Mouse (Mus musculus): ENCODE measurements around the gene Psme2.

The Psme2 gene

DNA sequence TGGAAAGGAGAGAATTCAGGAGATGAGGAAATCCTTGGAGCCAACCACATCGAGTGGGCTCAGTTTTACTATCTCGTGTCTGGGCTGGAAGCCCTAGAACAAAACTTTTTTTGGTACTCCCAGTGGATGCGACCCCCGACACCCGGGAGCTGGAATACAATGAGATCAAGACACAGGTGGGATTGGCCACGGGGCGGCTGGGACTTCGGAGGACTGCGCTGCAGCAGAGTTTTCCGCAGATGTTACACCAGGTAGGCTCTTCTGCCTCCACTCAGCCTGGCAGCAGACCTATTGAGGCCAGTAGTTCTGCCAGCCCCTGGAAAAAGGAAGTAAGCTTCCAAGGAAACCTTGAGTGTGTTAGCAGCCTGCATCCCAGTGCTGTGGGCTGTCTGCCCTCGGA, 27.7 kb downstream of the Psme2 start:
- no peak for DNase-seq

- DNase-seq = peak in 1 of 2 experiments; percentile 33
Measured at GRCm38 (mm10) chr14:55561860-55562259, 29.1 kb downstream of the Psme2 start.

DNA sequence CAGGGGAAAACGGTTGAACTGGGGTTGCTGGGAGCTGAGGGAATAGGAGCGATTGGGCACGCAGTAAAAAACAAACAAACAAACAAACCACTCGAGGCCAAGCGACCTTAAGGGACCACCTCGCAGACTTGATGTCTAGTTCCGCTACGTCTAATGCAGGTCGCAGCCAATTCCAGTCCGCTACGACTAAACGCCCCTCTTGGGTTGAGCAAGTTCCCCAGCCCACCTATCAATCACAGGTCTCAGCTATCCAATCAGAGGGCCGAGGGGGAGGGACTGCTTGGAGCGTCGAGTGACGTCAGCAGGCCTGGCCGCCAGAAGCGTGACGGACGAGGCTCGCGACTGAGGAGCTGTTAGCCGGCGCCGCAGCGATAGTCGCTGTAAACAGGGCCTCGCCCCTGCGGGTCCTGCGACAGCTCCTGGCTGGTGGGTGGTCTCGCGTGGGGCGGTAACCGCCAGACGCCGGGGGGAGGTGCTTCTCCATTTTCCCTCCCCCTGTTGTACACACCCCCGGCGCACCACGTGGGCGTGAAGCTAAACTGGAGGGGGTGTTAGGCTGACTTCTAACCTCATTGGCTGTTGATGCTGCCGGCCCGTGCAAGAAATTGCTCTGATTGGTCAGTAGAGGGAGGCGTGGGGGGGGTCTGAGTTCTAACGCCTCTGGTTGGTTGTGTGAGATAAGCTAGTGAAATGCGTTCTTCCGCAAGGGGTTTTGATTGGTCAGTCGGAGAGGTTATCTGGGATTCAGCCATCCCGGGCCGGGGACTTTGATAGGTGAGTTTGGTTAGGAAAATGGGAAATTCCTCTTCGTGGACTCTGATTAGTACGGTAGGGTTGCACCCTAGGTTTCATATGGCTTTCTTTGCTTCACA, 30.5 kb downstream of the Psme2 start, which contains the start of gene A730061H03Rik:
A730061H03Rik (minus strand) TSS at position 205 of the 872 bp plus-strand sequence.
- peak; percentile 97 to 99 for DNase-seq

- DNase-seq = peak; percentile 93 to 97
Measured at GRCm38 (mm10) chr14:55559799-55560201, 31.1 kb downstream of the Psme2 start, which contains the start of gene Dcaf11. Gene Dcaf11, plus strand, starts transcription at chr14:55560006.

DNA sequence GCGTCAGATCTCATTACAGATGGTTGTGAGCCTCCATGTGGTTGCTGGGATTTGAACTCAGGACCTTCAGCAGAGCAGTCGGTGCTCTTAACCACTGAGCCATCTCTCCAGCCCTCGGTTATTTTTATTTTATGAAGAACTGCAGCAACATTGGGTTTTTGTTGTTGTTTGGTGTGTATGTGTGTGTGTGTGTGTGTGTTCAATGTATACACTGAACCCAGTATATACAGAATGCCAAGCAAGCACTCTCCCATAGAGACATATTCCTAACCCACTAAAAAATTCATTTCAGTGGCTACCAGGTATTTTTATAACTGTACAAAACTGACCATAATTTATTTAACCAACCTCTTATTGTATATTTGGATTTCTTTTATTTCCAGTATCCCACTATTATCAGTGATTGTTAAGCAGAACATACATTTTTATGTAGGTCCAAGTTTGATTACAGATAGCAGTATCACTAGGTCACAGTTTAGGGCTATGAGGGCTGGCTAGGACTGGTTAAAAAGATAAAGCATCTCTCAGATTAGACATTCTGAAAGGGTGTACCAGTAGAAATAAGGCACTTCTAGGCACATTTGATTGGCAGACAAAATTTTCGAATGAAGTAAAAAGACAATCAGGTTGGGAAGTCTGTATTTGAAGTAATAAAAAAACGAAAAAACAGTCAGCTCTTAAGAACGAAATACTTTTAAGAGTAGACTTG, 32.0 kb downstream of the Psme2 start:
- no peak for DNase-seq

- peak in 1 of 2 experiments; percentile 42 for DNase-seq
Measured at GRCm38 (mm10) chr14:55557587-55557986, 33.3 kb downstream of the Psme2 start.

DNA sequence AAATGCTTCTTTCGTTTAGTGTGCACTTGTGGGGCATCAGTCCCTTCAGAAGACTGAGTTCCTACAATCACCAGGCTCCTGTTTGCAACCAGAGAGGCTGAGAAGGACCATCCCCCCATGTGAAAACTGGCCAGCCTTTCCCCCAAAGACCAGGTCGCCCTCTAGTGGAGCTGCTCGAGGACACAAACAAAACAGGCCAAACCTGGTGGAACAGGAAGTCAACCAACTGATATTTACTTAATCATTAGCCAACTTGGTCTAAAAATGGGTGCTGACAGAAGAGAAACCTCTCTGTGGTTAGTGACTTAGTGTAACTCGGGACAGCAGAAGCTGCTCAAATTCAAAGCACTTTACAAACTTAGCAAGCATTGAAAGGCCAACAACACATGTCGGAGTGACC, 33.9 kb downstream of the Psme2 start:
- peak; percentile 90 to 93 for DNase-seq

- DNase-seq = no peak
Measured at GRCm38 (mm10) chr14:55555788-55556187, 35.1 kb downstream of the Psme2 start.

- DNase-seq = no peak
Measured at GRCm38 (mm10) chr14:55554635-55555034, 36.3 kb downstream of the Psme2 start.

DNA sequence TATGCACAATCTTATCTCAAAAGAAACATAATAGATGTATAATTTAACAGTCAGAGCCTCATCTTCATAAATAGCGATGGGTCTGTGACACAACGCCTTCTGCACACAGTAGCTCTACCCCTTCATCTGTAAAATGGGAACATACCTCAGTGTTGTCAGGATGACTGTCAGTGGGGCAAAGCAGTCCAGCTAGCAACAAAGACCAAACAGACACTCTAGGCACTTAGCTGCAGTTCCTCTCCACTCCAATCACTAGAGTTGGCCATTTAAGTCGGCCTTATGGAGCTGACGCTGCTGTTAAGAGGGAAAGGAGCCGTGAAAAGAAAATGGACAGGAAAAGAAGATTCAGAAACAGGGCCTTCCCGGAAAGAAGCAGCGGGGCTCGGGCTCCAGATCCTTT, 39.1 kb downstream of the Psme2 start:
- DNase-seq = no peak

- DNase-seq = no peak
Measured at GRCm38 (mm10) chr14:55551347-55551746, 39.6 kb downstream of the Psme2 start.

GRCm38 (mm10) chr14:55550191-55550590, 40.7 kb downstream of the Psme2 start:
- DNase-seq = no peak

- no peak for DNase-seq
Measured at GRCm38 (mm10) chr14:55544334-55544733, 46.6 kb downstream of the Psme2 start.

DNA sequence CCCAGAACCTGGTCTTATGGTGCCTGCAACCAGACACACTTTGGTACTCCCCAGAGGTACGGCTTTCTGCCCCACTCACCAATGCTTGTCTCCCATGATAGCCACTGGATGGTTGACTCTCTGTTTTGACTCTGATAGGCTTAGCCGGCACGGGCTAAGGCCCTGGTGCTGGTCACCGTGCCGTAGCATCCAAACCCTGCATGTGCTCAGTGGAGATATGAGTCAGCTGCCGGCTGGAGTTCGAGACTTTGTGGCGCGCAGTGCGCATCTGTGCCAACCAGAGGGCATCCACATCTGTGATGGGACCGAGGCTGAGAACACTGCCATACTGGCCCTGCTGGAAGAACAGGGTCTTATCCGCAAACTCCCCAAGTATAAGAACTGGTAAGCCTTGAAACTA, 48.6 kb downstream of the Psme2 start:
- DNase-seq = no peak

- DNase-seq = peak; percentile 92
Measured at GRCm38 (mm10) chr14:55540787-55541321, 50.1 kb downstream of the Psme2 start.

DNA sequence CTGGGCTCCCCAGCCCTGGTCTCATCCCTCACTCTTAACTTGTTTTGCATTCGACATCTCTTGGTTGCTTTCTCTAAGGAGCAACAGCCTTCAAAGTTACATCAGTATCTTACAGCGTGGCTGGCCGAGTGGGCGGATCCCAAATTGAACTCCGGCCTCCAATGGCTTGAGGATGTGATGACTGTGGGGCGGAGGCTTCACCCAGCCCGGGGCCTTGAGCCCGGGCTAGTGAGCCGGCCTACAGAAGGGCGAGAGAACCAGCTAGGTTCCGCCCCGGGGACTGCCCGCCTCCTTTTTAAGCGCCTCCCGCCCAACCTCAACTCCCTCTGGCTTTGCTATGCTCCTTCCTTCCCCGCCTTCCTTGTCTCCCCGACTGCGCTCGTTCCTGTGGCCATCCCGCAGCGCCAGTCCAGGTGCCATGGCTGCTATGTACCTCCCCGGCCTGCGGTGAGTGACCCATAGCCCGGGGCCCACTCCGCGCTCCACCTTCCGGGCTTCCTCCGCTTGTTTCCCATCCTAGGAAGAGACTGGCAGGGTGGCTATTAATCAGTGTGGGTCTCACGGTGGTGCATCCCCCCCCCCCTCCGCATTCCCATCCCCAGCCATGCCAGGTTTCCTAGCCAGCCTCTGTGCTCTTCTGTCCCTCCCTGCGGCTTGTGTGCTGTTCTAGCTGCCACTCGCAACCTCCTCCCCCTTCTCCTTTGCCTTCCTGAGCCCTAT, 50.7 kb downstream of the Psme2 start, which contains the start of gene Pck2:
Pck2 (plus strand) TSS at position 200 of the 720 bp plus-strand sequence.
- DNase-seq = peak; percentile 88 to 94
